Mouse (Mus musculus) bone marrow macrophage, adult 2 months (primary cell): ENCODE measurements around the gene Cry2. TPM values are rescaled to one million over a fixed set of nuclear protein-coding genes. Genes with fewer than 3 reads are reported as not detected.

Source experiments
- H3K27ac ChIP-seq: 2 replicates; pipeline ENCODE4 v1.5.1; 2012; ENCODE audit warnings: low read depth, low read length; ENCODE audit not compliant: insufficient read depth
- H3K4me1 ChIP-seq: 2 replicates; pipeline ENCODE4 v1.6.1; 2012; ENCODE audit warnings: low read length; ENCODE audit not compliant: control insufficient read depth, insufficient read depth
- H3K4me3 ChIP-seq: 2 replicates; pipeline ENCODE4 v1.5.1; 2012; ENCODE audit warnings: mild to moderate bottlenecking, low read length, moderate library complexity; ENCODE audit not compliant: insufficient read depth
- CTCF ChIP-seq: IDR thresholded peaks from 2 replicates; pipeline ENCODE4 v1.5.1; 2012; ENCODE audit warnings: low read depth, mild to moderate bottlenecking, low read length, moderate library complexity
- POLR2A ChIP-seq: IDR thresholded peaks from 2 replicates; pipeline ENCODE4 v1.6.1; 2012; ENCODE audit warnings: mild to moderate bottlenecking, low read depth, low read length, borderline replicate concordance
- polyA plus RNA-seq: library from polyadenylated mRNA; stranded (reverse); fragments of >200 nt; gene quantifications from 2 replicates; pipeline ENCODE4 v1.2.4, GENCODE M21; 2012; ENCODE audit not compliant: missing spikeins, insufficient read depth, insufficient read length

Gene Cry2
- polyA plus RNA-seq, 1 experiment: 5.4 TPM

DNA sequence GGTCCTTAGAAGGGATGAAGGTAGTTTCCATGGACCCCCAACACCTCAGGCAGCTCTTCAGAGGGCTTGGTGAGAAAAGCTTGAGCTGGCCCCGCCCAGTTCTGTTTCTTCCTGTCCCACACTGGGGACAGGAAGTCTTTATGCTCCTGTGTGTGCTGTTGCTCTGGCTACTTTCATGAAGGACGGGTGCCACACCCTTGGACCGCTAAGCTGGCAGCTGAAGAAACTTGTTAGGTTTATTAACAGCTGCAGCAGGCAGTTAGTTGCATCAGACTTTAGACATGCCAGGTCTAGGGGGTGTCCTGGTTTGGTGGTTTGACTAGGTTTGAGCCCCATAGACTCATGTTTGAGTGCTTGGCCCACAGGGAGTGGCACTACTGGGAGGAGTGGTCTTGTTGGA is 30.8 kb upstream of the Cry2 start:
- TF ChIP-seq CTCF (no peak), POLR2A (no peak)
- Histone ChIP-seq H3K4me1 (peaks cover 11% of the 10 kb centered on the region), H3K27ac (no peak overlapping the region), H3K4me3 (no peak overlapping the region)

DNA sequence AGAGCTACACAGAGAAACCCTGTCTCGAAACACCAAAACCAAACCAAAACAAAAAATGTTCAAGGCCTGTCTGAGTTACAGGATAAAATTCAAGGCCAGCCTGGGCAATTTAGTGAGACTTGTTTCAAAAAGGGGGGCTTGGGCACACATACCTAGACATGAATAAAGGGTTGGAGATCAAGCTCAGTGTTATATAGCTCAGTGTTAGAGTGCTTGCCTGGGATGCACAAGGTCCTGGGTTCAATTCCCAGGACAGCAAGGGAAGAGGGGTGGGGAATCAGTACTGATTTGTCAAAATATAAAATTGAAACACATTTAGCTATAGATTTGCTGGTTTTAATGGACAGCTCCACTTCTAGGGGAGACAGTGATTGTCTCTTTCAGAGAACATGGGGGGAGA is 27.4 kb upstream of the Cry2 start:
- peaks cover 26% of the 10 kb centered on the region for H3K4me1 ChIP-seq
- no peak overlapping the region for H3K27ac ChIP-seq
- no peak overlapping the region for H3K4me3 ChIP-seq
- no peak for TF ChIP-seq CTCF
- no peak for TF ChIP-seq POLR2A

- H3K4me3 ChIP-seq: peak within 1 kb of the TSS; percentile 91
- peak within 1 kb of the TSS; percentile 83 for H3K27ac ChIP-seq
- peaks cover 33% of the 10 kb centered on the region for H3K4me1 ChIP-seq
- TF ChIP-seq CTCF: no peak
- TF ChIP-seq POLR2A: no peak
Observed at GRCm38 (mm10) chr2:92459921-92460707, 26.3 kb upstream of the Cry2 start, which contains the start of gene Slc35c1. Gene Slc35c1, minus strand, starts transcription at chr2:92460538.

DNA sequence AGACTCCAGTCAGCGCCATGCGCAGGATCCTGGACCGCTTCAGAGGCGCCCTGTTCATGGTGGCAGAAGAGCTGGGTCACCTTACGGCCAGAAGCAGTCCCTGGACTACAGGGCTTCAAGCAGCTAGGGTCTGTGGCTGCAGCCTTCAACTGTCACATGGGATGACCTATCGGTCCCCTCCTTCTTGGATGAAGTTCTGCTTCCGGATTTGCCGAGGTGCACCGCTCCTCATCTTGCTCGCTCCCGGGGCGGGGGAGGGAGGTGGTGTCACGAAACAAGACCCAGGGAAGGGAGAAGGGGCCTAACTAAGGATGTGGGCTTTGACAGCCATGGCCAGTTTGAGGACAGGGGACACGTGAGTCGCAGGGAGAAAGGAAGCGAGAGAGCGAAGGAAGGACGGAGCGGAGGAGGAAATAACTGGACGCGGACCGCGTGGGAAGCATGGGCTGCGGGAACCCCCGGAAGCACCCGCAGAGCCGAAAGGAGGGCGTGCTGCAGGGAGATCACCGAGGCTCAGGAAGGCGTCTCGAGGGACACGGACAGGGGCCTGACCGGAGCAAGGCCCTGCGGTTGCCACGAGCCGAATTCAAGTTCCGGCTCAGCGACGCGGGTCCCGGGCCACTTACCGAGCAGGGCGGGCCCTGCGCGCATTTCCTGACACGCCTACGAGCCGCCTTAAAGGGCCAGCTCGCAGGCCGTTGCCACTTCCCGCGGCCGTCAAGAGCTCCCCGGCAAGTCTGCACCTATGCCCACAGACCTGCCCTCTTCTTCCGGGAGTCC is 25.5 kb upstream of the Cry2 start:
- peak overlapping the region; percentile 83 for H3K27ac ChIP-seq
- TF ChIP-seq CTCF (no peak), POLR2A (0 out of 2 replicates have a peak, but pooled peaks have one; percentile 38)
- H3K4me3 ChIP-seq: peak overlapping the region; percentile 91
- H3K4me1 ChIP-seq: peaks cover 30% of the 10 kb centered on the region

DNA sequence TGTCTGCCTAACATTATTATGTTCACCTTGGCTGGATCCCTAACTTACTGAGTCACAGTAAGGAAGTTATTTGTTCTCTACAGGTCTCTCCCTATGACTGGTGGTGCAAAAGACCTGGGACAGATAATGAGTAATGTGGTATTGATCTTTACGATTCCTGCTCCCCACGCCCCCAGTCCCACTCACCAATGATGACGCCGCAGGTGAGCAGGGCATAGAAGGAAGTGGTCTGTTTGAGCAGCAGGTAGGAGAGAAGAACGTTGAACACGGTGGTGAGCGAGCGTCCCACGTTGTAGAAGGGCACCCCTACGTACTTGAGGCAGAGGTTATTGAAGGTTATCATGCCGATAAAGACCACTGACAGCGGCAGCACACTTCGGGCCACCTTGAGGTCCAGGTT is 24.6 kb upstream of the Cry2 start:
- Histone ChIP-seq H3K4me1 (peaks cover 30% of the 10 kb centered on the region), H3K27ac (no peak overlapping the region), H3K4me3 (peak overlapping the region; percentile 91)
- TF ChIP-seq CTCF: no peak
- TF ChIP-seq POLR2A: no peak

DNA sequence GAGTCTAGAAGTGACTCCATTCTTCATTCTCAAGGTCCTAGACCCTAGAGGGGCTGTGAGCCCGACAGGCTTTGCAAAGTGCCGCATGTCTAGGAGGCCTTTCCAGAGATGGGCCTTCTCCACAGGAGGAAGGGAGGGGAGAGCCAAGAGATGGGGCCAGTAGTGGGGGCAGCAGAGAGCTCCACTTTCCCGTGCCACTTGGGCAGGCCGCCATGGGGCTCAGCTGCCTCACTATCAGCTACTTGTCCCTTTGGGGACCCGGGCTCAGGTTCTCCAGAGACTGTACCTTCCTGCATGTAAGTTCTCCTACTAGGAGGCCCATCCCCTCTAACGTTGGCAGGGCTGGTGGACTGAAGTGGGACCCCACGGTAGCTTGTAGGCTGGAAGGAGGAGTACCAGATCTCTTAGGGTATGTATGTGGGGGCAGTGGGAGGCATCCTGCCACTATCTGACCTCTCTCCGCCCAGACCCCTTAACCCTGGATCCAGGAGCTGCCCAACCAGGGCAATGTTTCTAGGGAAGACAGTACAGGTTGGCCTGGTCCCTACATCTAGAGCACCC is 23.2 kb upstream of the Cry2 start:
- peak overlapping the region; percentile 91 for H3K4me3 ChIP-seq
- peaks cover 30% of the 10 kb centered on the region for H3K4me1 ChIP-seq
- TF ChIP-seq POLR2A: no peak
- TF ChIP-seq CTCF: no peak
- no peak overlapping the region for H3K27ac ChIP-seq

GRCm38 (mm10) chr2:92455704-92456103 is 21.9 kb upstream of the Cry2 start:
- Histone ChIP-seq H3K4me3 (peak overlapping the region; percentile 16), H3K27ac (peak overlapping the region; percentile 26), H3K4me1 (peaks cover 30% of the 10 kb centered on the region)
- TF ChIP-seq CTCF (no peak), POLR2A (no peak)

- H3K4me1 ChIP-seq: peaks cover 25% of the 10 kb centered on the region
- no peak overlapping the region for H3K27ac ChIP-seq
Observed at GRCm38 (mm10) chr2:92454166-92454565, 20.3 kb upstream of the Cry2 start.

GRCm38 (mm10) chr2:92451126-92451525 is 17.3 kb upstream of the Cry2 start:
- Histone ChIP-seq H3K4me3 (no peak overlapping the region), H3K4me1 (peaks cover 10% of the 10 kb centered on the region), H3K27ac (no peak overlapping the region)
- TF ChIP-seq POLR2A (no peak), CTCF (no peak)

More at GRCm38 (mm10) chr2:92454166-92454565, 20.3 kb upstream of the Cry2 start:
- TF ChIP-seq CTCF (no peak), POLR2A (no peak)
- no peak overlapping the region for H3K4me3 ChIP-seq

GRCm38 (mm10) chr2:92447121-92447740 is 13.4 kb upstream of the Cry2 start:
- TF ChIP-seq CTCF: no peak
- TF ChIP-seq POLR2A: no peak
- Histone ChIP-seq H3K4me3 (no peak overlapping the region), H3K27ac (no peak overlapping the region), H3K4me1 (no peaks in the 10 kb centered on the region)
